Mouse (Mus musculus): Measurements from ENCODE around the gene Ghrh. TPM values are rescaled to one million over a fixed set of nuclear protein-coding genes. Genes with fewer than 3 reads are reported as not detected.
"Not testable (repeated sequence)": the region's sequence is repeated elsewhere in the genome, so short reads cannot be mapped to it uniquely, and the experiment has no call there.

Ghrh gene
- total and polyA plus RNA-seq, 3 experiments, result not detected

DNA sequence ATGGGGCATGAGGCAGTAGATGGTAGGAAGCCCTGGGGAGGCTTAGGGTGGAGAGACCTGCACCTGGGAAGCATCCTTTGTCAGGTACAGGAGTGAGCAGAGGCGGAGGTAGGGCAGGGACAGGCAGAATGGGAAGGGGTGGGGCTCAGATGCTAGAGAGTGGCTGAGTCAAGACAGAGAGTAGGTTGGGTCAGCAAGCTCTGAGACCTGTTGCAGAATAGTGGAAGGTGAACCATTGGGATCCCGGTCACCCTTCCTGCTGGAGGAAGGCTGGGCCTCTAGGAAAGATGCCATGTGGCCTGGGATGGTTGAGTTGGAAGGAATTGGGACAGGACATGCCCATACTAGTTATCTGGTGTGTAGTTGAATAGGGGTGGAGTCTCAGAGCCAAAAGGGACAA lies 45.0 kb upstream of the Ghrh start:
- Histone ChIP-seq H3K27me3 (ENCODE audit: control insufficient read depth in 1 of 2, insufficient read depth in 2 of 2, low read length in 2 of 2) (no peaks in the 10 kb centered on the region), H3K9me3 (replicated peaks; ENCODE audit: insufficient read depth, low read length) (no peaks in the 10 kb centered on the region), H3K9ac (ENCODE audit: control insufficient read depth, low read depth, low read length, poor library complexity, severe bottlenecking) (no peak overlapping the region), H3K4me1 (ENCODE audit: control insufficient read depth in 1 of 2, insufficient read depth in 2 of 2, low read length in 2 of 2) (no peaks in the 10 kb centered on the region; a peak in 1 of 4 replicates), H3K4me3 (ENCODE audit: control insufficient read depth in 1 of 2, insufficient read depth in 1 of 2, low read depth in 2 of 2, low read length in 2 of 2) (no peak overlapping the region), H3K79me2 (ENCODE audit: control insufficient read depth, insufficient read depth, low read length, poor library complexity) (no peaks in the 10 kb centered on the region), H3K36me3 (ENCODE audit: control insufficient read depth in 1 of 2, insufficient read depth in 2 of 2, low read length in 2 of 2) (peaks cover 0 to 2% of the 10 kb centered on the region in 2 experiments; a peak in 2 of 4 replicates), H3K27ac (ENCODE audit: control insufficient read depth, low read depth, low read length) (no peak overlapping the region)
- DNase-seq (ENCODE audit: low read depth, low spot score), result no peak
- TF ChIP-seq CHD1 (IDR thresholded peaks at IDR 0.05; ENCODE audit: low read depth, low read length) (no peak), MAZ (IDR thresholded peaks at IDR 0.05; ENCODE audit: low read depth, low read length) (no peak), MYC (IDR thresholded peaks at IDR 0.05; ENCODE audit: low read depth, low read length) (no peak), POLR2AphosphoS2 (IDR thresholded peaks at IDR 0.05; ENCODE audit: low read length) (no peak), RAD21 (IDR thresholded peaks at IDR 0.05; ENCODE audit: low read depth, low read length) (no peak), ZC3H11A (IDR thresholded peaks at IDR 0.05; ENCODE audit: low read depth, low read length) (no peak), GATA1 (IDR thresholded peaks at IDR 0.05; ENCODE audit: low read depth, low read length) (no peak)

DNA sequence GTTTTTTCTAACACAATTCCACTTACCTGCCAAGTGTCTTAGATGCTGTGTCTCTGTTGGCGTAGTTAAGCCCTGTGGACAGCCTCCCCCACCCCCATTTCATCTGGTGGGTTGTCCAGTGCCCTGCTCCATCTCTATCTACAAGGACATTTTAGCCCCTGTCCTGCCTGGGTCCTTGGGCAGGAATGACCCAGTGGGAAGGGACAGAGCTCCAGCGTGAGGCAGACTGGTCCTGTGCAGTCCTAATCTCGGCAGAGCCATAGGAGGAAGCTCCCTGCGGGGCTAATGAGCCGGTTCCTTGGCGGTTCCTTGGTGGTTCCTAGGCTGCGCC lies 42.2 kb upstream of the Ghrh start:
- no peaks in the 10 kb centered on the region; a peak in 1 of 4 replicates for H3K4me1 ChIP-seq (ENCODE audit: control insufficient read depth in 1 of 2, insufficient read depth in 2 of 2, low read length in 2 of 2)

DNA sequence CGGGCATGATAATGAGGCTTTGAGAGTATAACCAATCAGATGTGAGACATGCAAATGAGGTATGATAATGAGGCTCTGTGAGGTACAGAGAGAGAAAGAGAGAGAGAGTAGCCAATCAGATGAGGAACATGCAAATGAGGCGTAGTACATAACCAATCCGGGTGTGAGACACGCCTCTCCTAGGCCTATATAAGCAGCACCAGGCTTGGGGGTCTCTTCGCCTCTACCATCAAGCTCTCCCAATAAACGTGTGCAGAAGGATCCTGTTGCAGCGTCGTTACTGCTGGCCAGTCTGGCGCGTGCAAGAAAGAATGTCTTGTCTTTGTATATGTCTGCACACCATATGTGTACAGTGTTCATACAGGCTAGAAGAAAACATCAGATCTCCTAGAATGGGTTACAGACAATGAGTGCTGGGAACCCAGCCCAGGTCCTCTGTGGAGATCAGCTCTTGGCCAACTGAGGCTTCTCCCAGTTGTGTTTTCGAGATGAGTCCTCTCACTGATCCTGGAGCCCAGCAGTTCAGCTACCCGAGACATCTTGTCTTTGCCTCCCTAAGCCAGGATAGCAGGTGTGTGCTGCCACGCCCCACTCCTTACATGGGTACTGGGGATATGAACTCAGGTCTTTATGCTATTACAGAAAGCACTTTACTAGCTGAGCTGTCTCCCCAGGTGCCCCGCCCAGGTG lies 41.7 kb upstream of the Ghrh start:
- H3K9me3 ChIP-seq (replicated peaks; ENCODE audit: insufficient read depth, low read length); H3K27me3 ChIP-seq (ENCODE audit: control insufficient read depth in 1 of 2, insufficient read depth in 2 of 2, low read length in 2 of 2); H3K27ac ChIP-seq (ENCODE audit: control insufficient read depth, low read depth, low read length); H3K9ac ChIP-seq (ENCODE audit: control insufficient read depth, low read depth, low read length, poor library complexity, severe bottlenecking); DNase-seq (ENCODE audit: low read depth, low spot score); H3K36me3 ChIP-seq (ENCODE audit: control insufficient read depth in 1 of 2, insufficient read depth in 2 of 2, low read length in 2 of 2); H3K79me2 ChIP-seq (ENCODE audit: control insufficient read depth, insufficient read depth, low read length, poor library complexity); H3K4me3 ChIP-seq (ENCODE audit: control insufficient read depth in 1 of 2, insufficient read depth in 1 of 2, low read depth in 2 of 2, low read length in 2 of 2); H3K4me1 ChIP-seq (ENCODE audit: control insufficient read depth in 1 of 2, insufficient read depth in 2 of 2, low read length in 2 of 2): not testable (repeated sequence)

More for the DNA sequence above, 42.2 kb upstream of the Ghrh start:
- H3K27ac ChIP-seq (ENCODE audit: control insufficient read depth, low read depth, low read length), result no peak overlapping the region
- no peaks in the 10 kb centered on the region for H3K27me3 ChIP-seq (ENCODE audit: control insufficient read depth in 1 of 2, insufficient read depth in 2 of 2, low read length in 2 of 2)
- H3K9ac ChIP-seq (ENCODE audit: control insufficient read depth, low read depth, low read length, poor library complexity, severe bottlenecking), result no peak overlapping the region
- no peak for TF ChIP-seq MAZ (IDR thresholded peaks at IDR 0.05; ENCODE audit: low read depth, low read length)
- no peak for TF ChIP-seq E2F4 (IDR thresholded peaks at IDR 0.05; ENCODE audit: borderline replicate concordance, low read depth, low read length)
- no peak for TF ChIP-seq GABPA (IDR thresholded peaks at IDR 0.05; ENCODE audit: low read depth, low read length)
- TF ChIP-seq GATA1 (IDR thresholded peaks at IDR 0.05; ENCODE audit: low read depth, low read length), result no peak
- TF ChIP-seq MYC (IDR thresholded peaks at IDR 0.05; ENCODE audit: low read depth, low read length), result no peak
- TF ChIP-seq ZKSCAN1 (IDR thresholded peaks at IDR 0.05; ENCODE audit: low read depth, low read length), result no peak
- TF ChIP-seq MAX (IDR thresholded peaks at IDR 0.05; ENCODE audit: low read length), result no peak
- TF ChIP-seq POLR2A (IDR thresholded peaks at IDR 0.05; ENCODE audit: control insufficient read depth in 1 of 2, insufficient read depth in 1 of 2, low read depth in 1 of 2, low read length in 2 of 2, poor library complexity in 1 of 2), result no peak
- no peaks in the 10 kb centered on the region for H3K79me2 ChIP-seq (ENCODE audit: control insufficient read depth, insufficient read depth, low read length, poor library complexity)
- H3K9me3 ChIP-seq (replicated peaks; ENCODE audit: insufficient read depth, low read length), result no peaks in the 10 kb centered on the region
- no peak overlapping the region for H3K4me3 ChIP-seq (ENCODE audit: control insufficient read depth in 1 of 2, insufficient read depth in 1 of 2, low read depth in 2 of 2, low read length in 2 of 2)
- no peak for DNase-seq (ENCODE audit: low read depth, low spot score)
- H3K36me3 ChIP-seq (ENCODE audit: control insufficient read depth in 1 of 2, insufficient read depth in 2 of 2, low read length in 2 of 2), result peaks cover 0 to 2% of the 10 kb centered on the region in 2 experiments; a peak in 1 of 4 replicates
